Mouse (Mus musculus) G1E (cell line): ENCODE measurements around the gene Dnajc6.

Source experiments
- CTCF ChIP-seq: IDR thresholded peaks from 2 replicates; pipeline ENCODE4 v1.5.1; 2012; ENCODE audit warnings: low read depth, low read length, inconsistent platforms, mixed read lengths
- GATA1 ChIP-seq: IDR thresholded peaks from 2 replicates; pipeline ENCODE4 v1.6.1; 2012; ENCODE audit warnings: borderline replicate concordance, low read length, inconsistent platforms, mixed read lengths
- GATA2 ChIP-seq: IDR thresholded peaks from 2 replicates; pipeline ENCODE4 v1.6.1; 2012; ENCODE audit warnings: low read depth, low read length, inconsistent platforms, borderline replicate concordance
- POLR2AphosphoS5 ChIP-seq: IDR thresholded peaks from 2 replicates; pipeline ENCODE4 v1.6.1; 2012; ENCODE audit warnings: low read depth, low read length, inconsistent platforms; ENCODE audit not compliant: insufficient replicate concordance
- TAL1 ChIP-seq: conservative IDR thresholded peaks from 2 replicates; pipeline ENCODE4 v1.6.1; 2012; ENCODE audit warnings: low read depth, low read length, inconsistent platforms, mixed read lengths

DNA sequence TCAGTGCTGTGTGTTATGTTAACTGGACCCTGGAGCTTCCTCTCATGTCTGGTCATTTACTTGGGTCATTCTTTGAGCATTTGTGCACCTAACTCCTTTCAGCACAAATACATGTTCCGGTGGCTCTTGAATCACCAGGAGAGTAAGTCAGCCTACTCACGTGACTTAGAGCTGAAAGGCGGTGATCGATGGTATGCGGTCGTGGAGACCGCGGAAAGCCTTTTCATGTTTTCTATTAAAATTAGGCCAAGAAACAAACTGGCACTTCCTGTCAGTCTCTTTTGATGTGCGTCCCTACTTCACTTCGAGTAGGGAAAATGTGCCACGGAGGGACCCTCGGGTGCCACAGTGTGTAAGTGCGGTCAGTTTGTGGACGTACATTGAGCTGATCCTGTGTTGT is 19.4 kb downstream of the Dnajc6 start:
- TF ChIP-seq CTCF: no peak
- TF ChIP-seq GATA1: no peak
- TF ChIP-seq POLR2AphosphoS5: no peak
- no peak for TF ChIP-seq TAL1
- no peak for TF ChIP-seq GATA2
